Mouse (Mus musculus) embryonic facial prominence, embryonic 14.5 days (tissue): ENCODE measurements around the gene Bora. TPM values are rescaled to one million over a fixed set of nuclear protein-coding genes. Genes with fewer than 3 reads are reported as not detected.

Source experiments
- ATAC-seq: fragments of 200-750 bp; cut with Nextera tagmentation; 2 replicates; pipeline ENCODE4 v1.8.0; 2017; ENCODE audit warnings: low read depth, moderate number of reproducible peaks, moderate TSS enrichment
- DNase-seq: peaks from one replicate; pipeline ENCODE4 v3.0.0-alpha.2; 2015; ENCODE audit warnings: low spot score
- H3K27ac ChIP-seq: fragments of 300-500 bp; sonication (generic); replicated peaks from 2 replicates; pipeline ENCODE4 v1.5.1; 2014; ENCODE audit warnings: low read depth, mild to moderate bottlenecking, low read length, moderate library complexity
- H3K27me3 ChIP-seq: fragments of 300-500 bp; sonication (generic); replicated peaks from 2 replicates; pipeline ENCODE4 v1.6.1; 2014; ENCODE audit warnings: low read length; ENCODE audit not compliant: control insufficient read depth, insufficient read depth
- H3K36me3 ChIP-seq: fragments of 300-500 bp; sonication (generic); 2 replicates; pipeline ENCODE4 v1.6.1; 2014; ENCODE audit warnings: low read length, mixed read lengths; ENCODE audit not compliant: control insufficient read depth, insufficient read depth
- H3K4me1 ChIP-seq: fragments of 300-500 bp; sonication (generic); 2 replicates; pipeline ENCODE4 v1.6.1; 2014; ENCODE audit warnings: antibody characterized with exemption, low read length; ENCODE audit not compliant: control insufficient read depth, insufficient read depth
- H3K4me2 ChIP-seq: fragments of 300-500 bp; sonication (generic); 2 replicates; pipeline ENCODE4 v1.6.1; 2014; ENCODE audit warnings: low read depth, mild to moderate bottlenecking, low read length, moderate library complexity, mixed read lengths
- H3K4me3 ChIP-seq: fragments of 300-500 bp; sonication (generic); 2 replicates; pipeline ENCODE4 v1.5.1; 2014; ENCODE audit warnings: low read depth, mild to moderate bottlenecking, low read length
- H3K9ac ChIP-seq: fragments of 300-500 bp; sonication (generic); 2 replicates; pipeline ENCODE4 v1.6.1; 2014; ENCODE audit warnings: low read depth, mild to moderate bottlenecking, low read length, moderate library complexity, mixed read lengths
- H3K9me3 ChIP-seq: fragments of 300-500 bp; sonication (generic); 2 replicates; pipeline ENCODE4 v1.6.1; 2016; ENCODE audit warnings: low read length; ENCODE audit not compliant: control insufficient read depth
- WGBS: fragments of 180-500 bp; shearing (Covaris S2); extraction: QIAGEN DNeasy Blood & Tissue Kit; methylation state at CpG from one replicate; pipeline ENCODE4 v1.1.7; 2014; 5-methylcytosine and 5-hydroxymethylcytosine counted together
- polyA plus RNA-seq: library from polyadenylated mRNA; unstranded; fragments of >200 nt; fragmentation: Nextera tagmentation; extraction: Ambion mirVana; gene quantifications from 2 replicates; pipeline ENCODE4 v1.2.1, GENCODE M21; 2014

The Bora gene
- polyA plus RNA-seq, 1 experiment from 2014 or later, result 26.7 TPM

DNA sequence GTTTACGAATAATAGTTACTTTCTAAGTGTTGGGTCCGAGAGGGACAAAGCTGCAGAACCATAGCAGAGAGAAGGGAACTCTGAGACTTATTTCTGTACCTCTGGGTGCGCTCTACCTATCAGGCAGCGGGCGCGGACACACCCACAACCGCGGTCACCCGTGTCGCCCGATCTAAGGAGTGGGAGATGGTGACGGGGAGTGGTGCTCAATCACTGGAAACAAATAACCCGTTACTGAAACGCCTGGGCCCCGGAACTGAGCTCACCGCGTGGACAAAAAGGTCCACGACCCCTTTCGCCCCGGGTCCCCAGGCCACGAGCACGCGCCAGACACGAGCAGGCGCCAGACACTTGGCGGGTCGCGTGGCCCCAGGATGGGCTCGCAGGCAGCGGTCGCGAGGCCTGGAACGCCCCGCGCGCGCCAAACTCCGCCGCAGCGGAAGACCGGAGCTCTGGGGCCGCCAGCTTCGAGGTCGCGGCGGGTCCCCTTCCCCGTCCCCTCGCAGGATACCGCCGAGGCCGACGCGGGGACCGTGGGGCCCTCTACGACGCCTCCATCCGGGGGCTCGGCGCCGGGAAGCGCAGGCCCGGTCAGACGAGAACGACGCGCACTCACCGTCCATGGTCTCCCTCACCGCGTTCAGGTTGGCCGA is 518 bp upstream of the Bora start:
- H3K4me2 ChIP-seq, result peak overlapping the region; percentile 70
- ATAC-seq, result peak; percentile 19; the same call in 1 of the 2 replicates
- no peaks in the 10 kb centered on the region for H3K9me3 ChIP-seq
- peak overlapping the region; percentile 91 for H3K27ac ChIP-seq
- peak overlapping the region; percentile 99 for H3K4me3 ChIP-seq
- under 1% methylated on average over 28 of the region's 70 CpGs for WGBS
- H3K27me3 ChIP-seq, result no peaks in the 10 kb centered on the region
- H3K4me1 ChIP-seq, result peaks cover 15% of the 10 kb centered on the region; the same call in 1 of the 2 replicates
- peak; percentile 28 for DNase-seq
- H3K36me3 ChIP-seq, result peaks cover 2% of the 10 kb centered on the region; the same call in 1 of the 2 replicates
- peak overlapping the region; percentile 96 for H3K9ac ChIP-seq

DNA sequence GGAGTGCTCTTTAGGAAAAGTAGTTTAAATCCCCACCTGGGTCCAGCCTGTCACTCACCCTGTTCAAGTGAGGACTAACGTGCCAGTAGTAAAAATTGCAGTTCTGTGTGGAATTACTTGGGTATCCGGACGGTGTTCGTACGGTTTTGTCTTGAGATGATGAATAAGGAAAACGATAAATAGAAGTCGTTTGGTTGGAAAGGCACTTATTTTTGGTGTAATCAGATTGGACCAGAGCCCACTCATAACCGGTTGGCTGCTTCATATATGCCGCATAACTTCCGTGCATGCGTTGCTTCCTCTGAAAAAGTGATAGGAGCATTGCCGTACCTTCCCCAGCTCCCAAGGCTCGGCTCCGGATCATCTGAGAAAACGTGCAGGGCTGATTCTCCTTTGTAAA is 760 bp downstream of the Bora start:
- peak overlapping the region; percentile 99 for H3K4me3 ChIP-seq
- H3K4me2 ChIP-seq, result peak overlapping the region; percentile 64
- peak overlapping the region; percentile 96 for H3K9ac ChIP-seq
- ATAC-seq (peak; percentile 6; the same call in 1 of the 2 replicates), DNase-seq (peak; percentile 56)
- no peaks in the 10 kb centered on the region for H3K27me3 ChIP-seq
- WGBS, result 1% methylated on average over 15 of the region's 15 CpGs
- H3K36me3 ChIP-seq, result peaks cover 10% of the 10 kb centered on the region; the same call in 1 of the 2 replicates
- H3K4me1 ChIP-seq, result peaks cover 15% of the 10 kb centered on the region; the same call in 1 of the 2 replicates
- H3K27ac ChIP-seq, result peak overlapping the region; percentile 63
- no peaks in the 10 kb centered on the region for H3K9me3 ChIP-seq

DNA sequence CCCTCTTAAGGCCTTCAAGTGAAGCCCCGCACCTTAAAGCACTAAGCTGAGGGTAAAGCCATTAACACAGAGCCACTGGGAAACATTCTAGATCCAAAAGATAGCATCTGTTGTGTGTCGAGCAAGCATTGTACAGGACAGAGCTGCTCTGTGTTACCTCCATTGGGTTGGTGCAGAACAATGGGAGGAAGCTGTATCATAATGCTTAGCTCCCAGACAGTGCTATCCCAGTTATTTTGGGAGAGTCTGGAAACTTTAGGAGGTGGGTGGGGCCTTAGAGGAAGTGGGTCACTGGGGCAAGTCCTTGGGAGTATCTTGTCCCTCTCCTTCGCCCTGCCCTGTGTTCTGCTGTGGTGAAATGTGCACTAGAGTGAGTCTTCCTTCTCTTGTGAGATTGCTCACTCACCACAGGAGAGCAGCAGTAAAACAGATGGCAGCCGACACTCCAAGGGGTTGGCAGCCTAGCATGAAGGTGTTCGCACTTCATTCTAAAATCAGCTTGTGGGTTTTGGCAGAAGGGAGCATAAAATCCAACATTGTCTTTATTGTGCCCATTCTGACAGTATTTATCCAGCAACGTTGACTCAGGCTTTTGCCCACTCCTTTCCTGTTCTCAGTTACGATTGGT is 13.1 kb downstream of the Bora start:
- Histone ChIP-seq H3K9me3 (no peaks in the 10 kb centered on the region), H3K4me2 (no peak overlapping the region), H3K27ac (no peak overlapping the region), H3K4me3 (no peak overlapping the region), H3K36me3 (peaks cover 59% of the 10 kb centered on the region), H3K27me3 (no peaks in the 10 kb centered on the region), H3K4me1 (no peaks in the 10 kb centered on the region), H3K9ac (no peak overlapping the region)
- WGBS, result 83% methylated on average over 7 of the region's 7 CpGs
- no peak for ATAC-seq
- DNase-seq, result no peak

DNA sequence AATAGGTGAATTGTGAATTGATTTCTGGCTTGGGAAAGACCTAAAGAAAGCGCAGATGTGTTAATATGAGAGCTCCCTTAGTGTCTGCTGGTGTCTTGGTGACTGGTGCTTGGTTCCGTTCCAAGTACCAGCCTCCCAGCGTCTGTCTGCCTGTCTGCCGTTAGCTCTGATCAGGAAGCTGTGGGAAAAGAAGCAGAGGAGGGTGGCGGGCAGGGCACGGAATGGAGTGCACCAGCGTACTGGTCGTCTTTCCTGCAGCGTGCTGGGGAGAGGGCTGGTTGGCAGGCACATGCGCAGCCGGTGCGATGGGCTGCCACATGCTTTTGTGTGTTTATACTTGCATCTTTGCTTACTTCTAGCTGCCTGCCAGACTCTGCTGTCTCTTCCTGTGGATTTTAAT is 14.6 kb downstream of the Bora start:
- WGBS, result 92% methylated on average over 12 of the region's 12 CpGs
- no peaks in the 10 kb centered on the region for H3K27me3 ChIP-seq
- H3K36me3 ChIP-seq, result peaks cover 54% of the 10 kb centered on the region

DNA sequence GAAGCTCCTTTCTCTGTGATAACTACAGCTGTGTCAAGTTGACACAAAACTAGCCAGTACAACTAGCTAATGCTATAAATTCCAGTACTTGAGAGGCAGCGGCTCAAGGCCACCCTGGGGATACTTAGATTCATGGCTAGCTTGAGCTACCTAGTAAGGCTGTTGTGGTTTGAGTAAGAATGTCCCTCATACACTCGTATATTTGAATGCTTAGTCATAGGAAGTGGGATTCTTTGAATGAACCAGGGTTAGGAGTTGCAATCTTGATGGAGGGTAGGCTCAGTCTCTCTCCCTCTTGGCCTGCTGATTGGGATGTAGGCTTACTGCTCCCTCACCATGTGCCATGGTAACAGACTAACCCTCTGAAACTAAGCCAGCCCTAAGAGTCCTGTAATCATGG is 17.1 kb downstream of the Bora start:
- ATAC-seq, result no peak
- H3K4me2 ChIP-seq, result no peak overlapping the region
- no peak overlapping the region for H3K4me3 ChIP-seq
- H3K36me3 ChIP-seq, result peaks cover 63% of the 10 kb centered on the region
- no peak overlapping the region for H3K27ac ChIP-seq
- H3K9ac ChIP-seq, result no peak overlapping the region
- no peaks in the 10 kb centered on the region for H3K27me3 ChIP-seq
- WGBS, result 96% methylated on average over 2 of the region's 2 CpGs
- no peak for DNase-seq
- no peaks in the 10 kb centered on the region for H3K9me3 ChIP-seq
- no peaks in the 10 kb centered on the region for H3K4me1 ChIP-seq

More for the DNA sequence above, 14.6 kb downstream of the Bora start:
- Histone ChIP-seq H3K9me3 (no peaks in the 10 kb centered on the region), H3K4me1 (no peaks in the 10 kb centered on the region), H3K27ac (no peak overlapping the region), H3K4me3 (no peak overlapping the region), H3K9ac (no peak overlapping the region), H3K4me2 (no peak overlapping the region)
- no peak for DNase-seq
- ATAC-seq, result no peak

DNA sequence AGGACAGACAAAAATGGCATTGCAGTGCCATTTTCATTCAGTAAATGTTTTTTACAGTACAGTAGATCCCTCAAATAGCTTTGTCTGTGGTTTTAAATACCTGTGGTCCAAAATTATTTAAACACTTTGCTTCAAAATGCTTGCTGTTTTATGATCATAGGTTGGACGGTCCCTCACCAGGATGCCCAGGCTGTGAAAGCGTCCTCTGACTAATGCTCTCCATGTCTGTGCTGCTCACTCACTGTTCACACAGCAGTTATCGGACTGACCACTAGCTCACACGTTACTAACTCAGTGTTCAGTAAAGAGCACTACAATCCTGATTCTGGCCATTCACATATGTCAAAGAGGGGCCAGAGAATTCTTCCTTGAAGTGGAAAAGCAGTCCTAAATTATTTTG is 25.1 kb downstream of the Bora start:
- Histone ChIP-seq H3K4me3 (no peak overlapping the region), H3K9me3 (no peaks in the 10 kb centered on the region), H3K9ac (no peak overlapping the region), H3K4me1 (no peaks in the 10 kb centered on the region), H3K4me2 (no peak overlapping the region), H3K36me3 (peaks cover 67% of the 10 kb centered on the region), H3K27me3 (no peaks in the 10 kb centered on the region), H3K27ac (no peak overlapping the region)
- ATAC-seq (no peak), DNase-seq (no peak)
- 92% methylated on average over 4 of the region's 4 CpGs for WGBS

DNA sequence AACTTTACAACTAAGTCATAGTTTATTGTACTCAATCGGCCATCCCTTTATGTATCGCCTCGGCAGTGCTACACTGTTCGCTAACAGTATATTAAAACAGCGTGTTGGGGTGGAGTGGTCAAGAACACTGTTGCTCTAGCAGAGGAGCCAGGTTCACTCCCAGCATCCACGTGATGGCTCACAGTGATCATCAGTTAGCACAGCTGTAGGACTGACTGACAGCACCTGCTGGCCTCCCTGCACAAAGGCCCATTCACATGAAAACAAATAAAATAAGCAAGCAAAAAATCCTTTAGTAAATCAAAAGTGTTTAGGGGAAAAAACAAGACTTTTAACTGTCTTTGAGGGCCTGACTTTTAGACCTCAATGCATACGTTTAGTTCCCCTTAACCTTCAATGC is 42.9 kb downstream of the Bora start:
- Histone ChIP-seq H3K27ac (no peak overlapping the region), H3K4me1 (no peaks in the 10 kb centered on the region), H3K9ac (no peak overlapping the region), H3K36me3 (peaks cover 81% of the 10 kb centered on the region), H3K27me3 (no peaks in the 10 kb centered on the region), H3K4me3 (no peak overlapping the region), H3K9me3 (no peaks in the 10 kb centered on the region), H3K4me2 (no peak overlapping the region)
- ATAC-seq, result no peak
- WGBS, result 95% methylated on average over 7 of the region's 7 CpGs
- no peak for DNase-seq

DNA sequence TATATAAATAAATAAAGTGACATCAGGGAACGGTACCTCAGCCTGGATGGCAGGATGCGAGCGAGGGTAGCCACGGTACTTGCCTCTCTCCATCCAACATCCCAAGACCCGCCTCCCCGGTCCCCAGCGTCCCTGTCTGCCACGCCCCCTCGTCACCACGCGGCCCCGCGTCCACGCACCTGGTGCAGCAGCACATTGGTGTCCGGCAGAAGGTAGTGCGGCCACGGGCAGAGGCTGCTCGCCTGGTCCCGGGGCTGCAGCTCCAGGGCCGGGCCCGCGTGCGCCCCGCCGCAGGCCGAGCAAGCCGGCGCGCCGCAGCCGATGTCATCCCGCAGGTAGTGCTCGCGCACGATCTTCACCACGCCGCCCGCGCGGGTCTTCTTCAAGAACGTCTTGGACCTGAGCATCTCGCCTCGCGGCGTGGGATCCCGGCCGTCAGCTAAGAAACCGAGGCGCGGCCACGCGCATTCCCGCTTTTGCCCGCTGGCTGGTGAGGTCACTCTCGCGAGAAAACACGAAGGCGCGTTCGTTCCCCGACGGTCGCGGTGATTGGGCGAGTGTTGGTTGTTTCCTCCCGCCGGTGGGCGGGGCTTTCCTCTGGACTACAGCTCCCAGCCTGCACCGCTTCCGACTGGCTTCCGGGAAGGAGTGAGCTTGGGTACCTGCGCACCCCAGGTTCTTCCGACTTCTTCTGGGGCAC is 53.4 kb downstream of the Bora start, which contains the start of the genes Pibf1 and Dis3:
Gene Pibf1, plus strand, starts transcription at position 158 of the 700 bp plus-strand sequence.
Gene Dis3, minus strand, starts transcription at position 504 of the 700 bp plus-strand sequence.
- H3K9me3 ChIP-seq, result no peaks in the 10 kb centered on the region
- peaks cover 6% of the 10 kb centered on the region; the same call in 1 of the 2 replicates for H3K4me1 ChIP-seq
- peak within 1 kb of the TSS; percentile 84 for H3K27ac ChIP-seq
- peak; percentile 99 for DNase-seq
- 0% methylated on average over 23 of the region's 73 CpGs for WGBS
- ATAC-seq, result peak; percentile 100
- no peaks in the 10 kb centered on the region for H3K27me3 ChIP-seq
- peaks cover 65% of the 10 kb centered on the region for H3K36me3 ChIP-seq
- peak within 1 kb of the TSS; percentile 99 for H3K4me3 ChIP-seq
- H3K4me2 ChIP-seq, result peak within 1 kb of the TSS; percentile 68
- peak within 1 kb of the TSS; percentile 94 for H3K9ac ChIP-seq
